Mouse (Mus musculus): ENCODE data around the gene Npr2.
A peak's percentile ranks its signal among the peaks of the same experiment; 100 is the strongest.

Npr2 gene

DNA sequence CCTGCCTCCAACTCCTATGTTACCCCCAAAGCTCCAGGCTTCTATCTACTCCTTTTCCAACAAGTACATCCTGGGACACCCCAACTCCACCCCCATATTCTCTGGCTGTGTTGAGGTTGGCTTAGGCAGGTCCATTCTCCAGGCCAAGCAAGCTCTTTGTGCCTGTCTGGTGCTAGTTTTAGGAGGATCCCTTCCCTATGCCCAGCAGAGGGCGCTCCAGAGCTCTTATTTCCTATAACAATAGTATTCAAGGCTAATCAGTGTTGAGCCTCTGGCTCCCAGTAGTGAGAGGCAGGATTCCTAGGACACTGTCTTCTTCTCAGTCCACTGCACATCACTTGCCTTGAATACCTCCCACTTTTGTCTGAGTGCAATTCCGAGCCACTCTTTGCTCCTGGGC is 40.3 kb downstream of the Npr2 start:
- DNase-seq (ENCODE audit: low read depth, low spot score), result peak; percentile 82

DNA sequence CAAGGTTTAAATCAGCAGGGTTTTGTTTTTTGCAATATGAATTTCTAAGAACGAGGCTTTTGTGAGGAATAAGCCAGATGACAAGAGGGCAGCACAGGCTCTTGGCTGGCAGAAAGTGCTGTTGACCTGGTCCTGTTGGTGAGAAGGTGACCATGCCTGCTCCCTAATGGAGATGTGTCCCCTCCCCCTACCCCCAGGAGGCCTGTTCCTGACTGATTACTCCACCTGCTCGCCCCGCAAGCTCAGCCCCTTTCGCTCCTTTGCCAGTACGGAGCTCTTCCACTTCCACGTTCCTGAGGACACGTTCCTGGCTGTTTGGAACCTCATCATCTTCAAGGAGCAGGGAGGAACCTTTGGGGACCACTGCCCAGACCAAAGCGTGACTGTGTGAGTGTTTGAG is 42.0 kb downstream of the Npr2 start:
- DNase-seq (ENCODE audit: low read depth, low spot score), result no peak

GRCm38 (mm10) chr4:43674974-43675373 is 43.2 kb downstream of the Npr2 start:
- no peak for DNase-seq (ENCODE audit: low read depth, low spot score)

- no peak for DNase-seq (ENCODE audit: low read depth, low spot score)
Measured at GRCm38 (mm10) chr4:43675608-43676007, 43.9 kb downstream of the Npr2 start.

DNA sequence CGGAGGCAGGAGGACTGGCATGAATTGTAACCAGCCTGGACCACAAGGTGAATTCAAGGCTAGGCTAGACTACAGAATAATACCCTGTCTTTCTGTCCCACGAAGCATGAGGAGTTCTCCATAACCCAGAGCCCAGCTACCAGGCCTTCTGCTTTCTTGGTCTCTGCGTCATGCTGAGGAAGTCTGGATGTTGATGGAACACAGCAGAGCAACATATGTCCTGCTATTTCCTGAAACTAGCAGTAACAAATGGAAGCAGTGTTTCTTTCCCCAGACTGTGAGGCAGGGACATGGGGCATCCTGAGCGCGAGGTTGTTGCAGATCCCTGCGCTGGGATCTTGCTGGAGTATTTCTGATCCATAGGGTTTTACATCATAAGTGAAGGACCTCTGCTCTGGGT is 46.8 kb downstream of the Npr2 start:
- DNase-seq (ENCODE audit: low read depth, low spot score), result no peak

- DNase-seq (ENCODE audit: low read depth, low spot score), result peak; percentile 92
Measured at GRCm38 (mm10) chr4:43679416-43680043, 47.8 kb downstream of the Npr2 start.

DNA sequence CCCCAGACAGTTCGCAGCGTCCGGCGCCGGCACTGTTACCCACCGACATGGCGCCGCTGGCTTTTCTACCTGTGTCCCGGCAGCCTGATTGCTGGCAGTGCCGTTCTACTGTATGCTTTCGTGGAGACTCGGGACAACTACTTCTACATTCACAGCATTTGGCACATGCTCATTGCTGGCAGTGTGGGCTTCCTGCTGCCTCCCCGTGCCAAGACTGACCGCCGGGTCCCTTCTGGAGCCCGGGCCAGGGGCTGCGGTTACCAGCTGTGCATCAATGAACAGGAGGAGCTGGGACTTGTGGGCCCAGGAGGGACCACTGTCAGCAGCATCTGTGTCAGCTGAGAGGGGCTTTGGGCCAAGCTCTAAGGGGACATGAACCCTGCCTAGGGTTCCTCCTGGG is 58.3 kb downstream of the Npr2 start:
- no peak for DNase-seq (ENCODE audit: low read depth, low spot score)

DNA sequence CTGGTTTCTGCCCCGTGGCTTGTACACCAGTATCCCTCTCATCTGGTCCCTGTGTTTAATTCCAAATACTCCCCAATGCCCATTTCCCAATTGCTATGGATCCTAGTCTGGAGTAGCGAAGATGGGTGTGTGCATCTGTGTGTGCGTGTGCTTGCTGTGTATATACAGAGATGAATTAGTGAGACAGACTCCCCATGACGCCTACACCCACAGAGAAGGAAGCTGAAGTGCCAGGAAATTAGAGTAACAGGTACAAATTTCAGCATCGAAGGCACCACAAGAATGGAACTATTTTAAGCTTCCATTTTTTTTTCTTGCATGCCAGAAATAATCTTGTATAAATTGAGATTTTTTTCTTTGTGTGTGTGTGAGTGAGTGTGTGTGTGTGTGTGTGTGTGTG is 59.3 kb downstream of the Npr2 start:
- DNase-seq (ENCODE audit: low read depth, low spot score), result no peak

- peak; percentile 56 for DNase-seq (ENCODE audit: low read depth, low spot score)
Measured at GRCm38 (mm10) chr4:43693806-43694241, 62.1 kb downstream of the Npr2 start.

- no peak for DNase-seq (ENCODE audit: low read depth, low spot score)
Measured at GRCm38 (mm10) chr4:43694439-43695248, 62.9 kb downstream of the Npr2 start.

- DNase-seq (ENCODE audit: low read depth, low spot score), result peak; percentile 78
Measured at GRCm38 (mm10) chr4:43695249-43695671, 63.5 kb downstream of the Npr2 start.

GRCm38 (mm10) chr4:43696561-43696960 is 64.8 kb downstream of the Npr2 start:
- no peak for DNase-seq (ENCODE audit: low read depth, low spot score)

DNA sequence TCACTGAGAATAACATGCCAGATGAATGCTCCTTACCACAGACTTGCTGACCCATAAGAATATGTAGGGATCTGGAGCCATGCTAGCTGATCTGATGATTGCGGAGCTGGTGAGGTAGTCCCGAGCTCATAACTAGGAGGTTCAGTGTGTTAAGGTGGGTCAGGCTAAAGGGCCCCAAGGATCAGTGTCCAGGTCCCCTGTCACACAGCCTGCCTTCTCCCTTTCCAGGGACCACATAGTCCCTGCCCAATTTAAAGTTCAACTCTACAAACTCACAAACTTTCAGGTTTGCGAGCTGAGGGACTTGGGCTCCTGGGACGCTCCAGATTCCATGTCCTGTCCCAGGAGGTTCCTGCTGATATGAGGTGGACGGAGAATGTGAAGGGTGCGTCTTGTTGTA is 69.0 kb downstream of the Npr2 start, which contains the start of gene Olfr70:
Gene Olfr70 (minus strand): TSS at position 101 of the 400 bp plus-strand sequence.
- no peak for DNase-seq (ENCODE audit: low read depth, low spot score)
